Mouse (Mus musculus): ENCODE results near the gene Apoa1. TPM values are rescaled to one million over a fixed set of nuclear protein-coding genes. Genes with fewer than 3 reads are reported as not detected.

The Apoa1 gene
- total RNA-seq, 4 experiments from 2014 or later, result 0.36 to 0.43 (median 0.37) TPM; not detected in 1

GRCm38 (mm10) chr9:46256658-46257385, 28.4 kb downstream of the Apoa1 start:
- no peak for DNase-seq (ENCODE audit: low spot score in 2 of 2)

GRCm38 (mm10) chr9:46257546-46257945, 29.2 kb downstream of the Apoa1 start:
- no peak for DNase-seq (ENCODE audit: low spot score in 2 of 2)

GRCm38 (mm10) chr9:46259111-46259510, 30.7 kb downstream of the Apoa1 start:
- DNase-seq (ENCODE audit: low spot score in 2 of 2), result no peak

- no peak for DNase-seq (ENCODE audit: low spot score in 2 of 2)
Measured at GRCm38 (mm10) chr9:46261131-46261530, 32.8 kb downstream of the Apoa1 start.

GRCm38 (mm10) chr9:46268343-46268873, 40.0 kb downstream of the Apoa1 start, which contains the start of gene Apoa5:
Gene Apoa5, plus strand, starts transcription at chr9:46268633.
- DNase-seq (ENCODE audit: low spot score in 2 of 2), result no peak

- no peak for DNase-seq (ENCODE audit: low spot score in 2 of 2)
Measured at GRCm38 (mm10) chr9:46269125-46269524, 40.7 kb downstream of the Apoa1 start.

GRCm38 (mm10) chr9:46270782-46271181, 42.4 kb downstream of the Apoa1 start:
- DNase-seq (ENCODE audit: low spot score in 2 of 2), result no peak

GRCm38 (mm10) chr9:46272070-46272469, 43.7 kb downstream of the Apoa1 start:
- no peak for DNase-seq (ENCODE audit: low spot score in 2 of 2)

- DNase-seq (ENCODE audit: low spot score in 2 of 2), result peak; percentile 71 to 89
Measured at GRCm38 (mm10) chr9:46272677-46273454, 44.5 kb downstream of the Apoa1 start, which contains the start of gene Zpr1. Gene Zpr1, plus strand, starts transcription at chr9:46273064.

- no peak for DNase-seq (ENCODE audit: low spot score in 2 of 2)
Measured at GRCm38 (mm10) chr9:46274494-46274893, 46.1 kb downstream of the Apoa1 start.

Other genes with a start within 250 kb of the Apoa1 start
- 100 to 1,000 TPM; 206 to 233 (median 217) TPM for gene Pafah1b2, start 215.9 kb upstream of the Apoa1 start, total RNA-seq (2022)
- 100 to 1,000 TPM; 128 to 145 (median 136) TPM for gene Sik3, start 215.8 kb upstream of the Apoa1 start, total RNA-seq (2022)
- 1 to 10 TPM in 3 of 4 experiments, not detected in 1; 1.4 to 1.6 (median 1.6) TPM for gene Apoc3, start 7.1 kb downstream of the Apoa1 start, total RNA-seq (2022)
- gene Apoa4, start 12.1 kb downstream of the Apoa1 start, total RNA-seq (2022), result not detected
- gene Apoa5, start 40.1 kb downstream of the Apoa1 start, total RNA-seq (2022), result not detected
- gene Zpr1, start 44.5 kb downstream of the Apoa1 start, total RNA-seq (2022), result 10 to 100 TPM; 41.4 to 46.2 (median 43.4) TPM
- gene Bud13, start 54.4 kb downstream of the Apoa1 start, total RNA-seq (2022), result 10 to 100 TPM in 3 of 4 experiments, 1 to 10 TPM in 1; 9.3 to 13.8 (median 11.1) TPM
- gene 4931429L15Rik, start 91.4 kb downstream of the Apoa1 start, total RNA-seq (2022), result not detected

All from left cerebral cortex, adult 8-10 months (tissue).